Mouse (Mus musculus): ENCODE results near the gene Taar7b. TPM values are rescaled to one million over a fixed set of nuclear protein-coding genes. Genes with fewer than 3 reads are reported as not detected.

Taar7b gene
- polyA plus RNA-seq, 1 experiment from 2014 or later, result not detected

GRCm38 (mm10) chr10:23993381-23993780, 6.4 kb upstream of the Taar7b start, which contains the start of gene Taar7a:
Taar7a (minus strand) TSS chr10:23993481.
- Histone ChIP-seq H3K4me3 (no peak within 1 kb of the TSS), H3K27ac (replicated peaks) (no peak within 1 kb of the TSS), H3K36me3 (no peaks in the 10 kb centered on the region), H3K4me2 (no peak within 1 kb of the TSS), H3K9ac (no peak within 1 kb of the TSS), H3K9me3 (no peaks in the 10 kb centered on the region), H3K4me1 (replicated peaks) (no peaks in the 10 kb centered on the region), H3K27me3 (no peaks in the 10 kb centered on the region)
- no peak for ATAC-seq (ENCODE audit: low read depth)
- 91% methylated on average over 3 of the region's 3 CpGs for WGBS

GRCm38 (mm10) chr10:24006442-24006841, 6.7 kb downstream of the Taar7b start:
- no peaks in the 10 kb centered on the region for H3K36me3 ChIP-seq
- no peaks in the 10 kb centered on the region for H3K9me3 ChIP-seq
- H3K9ac ChIP-seq, result no peak overlapping the region
- ATAC-seq (ENCODE audit: low read depth), result no peak
- no peak overlapping the region for H3K4me3 ChIP-seq
- no peaks in the 10 kb centered on the region for H3K27me3 ChIP-seq
- H3K27ac ChIP-seq (replicated peaks), result no peak overlapping the region
- WGBS, result 78% methylated on average over 1 of the region's 1 CpGs
- no peaks in the 10 kb centered on the region for H3K4me1 ChIP-seq (replicated peaks)
- H3K4me2 ChIP-seq, result no peak overlapping the region

GRCm38 (mm10) chr10:24007034-24007433, 7.3 kb downstream of the Taar7b start:
- H3K9me3 ChIP-seq, result no peaks in the 10 kb centered on the region
- no peaks in the 10 kb centered on the region for H3K27me3 ChIP-seq
- H3K4me3 ChIP-seq, result no peak overlapping the region
- H3K27ac ChIP-seq (replicated peaks), result no peak overlapping the region
- no peaks in the 10 kb centered on the region for H3K36me3 ChIP-seq
- no peak for ATAC-seq (ENCODE audit: low read depth)
- H3K9ac ChIP-seq, result no peak overlapping the region
- no peaks in the 10 kb centered on the region for H3K4me1 ChIP-seq (replicated peaks)
- WGBS, result 59% methylated on average over 2 of the region's 2 CpGs
- H3K4me2 ChIP-seq, result no peak overlapping the region

- Histone ChIP-seq H3K9ac (no peak overlapping the region), H3K9me3 (no peaks in the 10 kb centered on the region), H3K4me2 (no peak overlapping the region), H3K4me3 (no peak overlapping the region), H3K36me3 (no peaks in the 10 kb centered on the region), H3K27ac (replicated peaks) (no peak overlapping the region), H3K27me3 (no peaks in the 10 kb centered on the region), H3K4me1 (replicated peaks) (no peaks in the 10 kb centered on the region)
- 81% methylated on average over 1 of the region's 1 CpGs for WGBS
- ATAC-seq (ENCODE audit: low read depth), result no peak
Observed at GRCm38 (mm10) chr10:24008143-24008542, 8.4 kb downstream of the Taar7b start.

GRCm38 (mm10) chr10:24026922-24027321, 27.2 kb downstream of the Taar7b start, which contains the start of gene Taar7d:
Taar7d (plus strand) TSS chr10:24027222.
- H3K9ac ChIP-seq, result no peak within 1 kb of the TSS
- no peak within 1 kb of the TSS for H3K27ac ChIP-seq (replicated peaks)
- H3K27me3 ChIP-seq, result no peaks in the 10 kb centered on the region
- ATAC-seq (ENCODE audit: low read depth), result no peak
- no peak within 1 kb of the TSS for H3K4me2 ChIP-seq
- no peaks in the 10 kb centered on the region for H3K9me3 ChIP-seq
- no peaks in the 10 kb centered on the region for H3K4me1 ChIP-seq (replicated peaks)
- no peak within 1 kb of the TSS for H3K4me3 ChIP-seq
- no peaks in the 10 kb centered on the region for H3K36me3 ChIP-seq

- no peaks in the 10 kb centered on the region for H3K27me3 ChIP-seq
- H3K9ac ChIP-seq, result no peak overlapping the region
- no peak overlapping the region for H3K4me3 ChIP-seq
- no peaks in the 10 kb centered on the region for H3K9me3 ChIP-seq
- H3K27ac ChIP-seq (replicated peaks), result no peak overlapping the region
- H3K4me2 ChIP-seq, result no peak overlapping the region
- H3K36me3 ChIP-seq, result no peaks in the 10 kb centered on the region
- no peak for ATAC-seq (ENCODE audit: low read depth)
- no peaks in the 10 kb centered on the region for H3K4me1 ChIP-seq (replicated peaks)
Observed at GRCm38 (mm10) chr10:24031347-24031746, 31.6 kb downstream of the Taar7b start.

GRCm38 (mm10) chr10:24037314-24037713, 37.6 kb downstream of the Taar7b start, which contains the start of gene Taar7e:
Taar7e (plus strand) TSS chr10:24037614.
- no peak within 1 kb of the TSS for H3K27ac ChIP-seq (replicated peaks)
- WGBS, result 97% methylated on average over 2 of the region's 2 CpGs
- no peaks in the 10 kb centered on the region for H3K36me3 ChIP-seq
- no peak for ATAC-seq (ENCODE audit: low read depth)
- H3K9ac ChIP-seq, result no peak within 1 kb of the TSS
- no peak within 1 kb of the TSS for H3K4me3 ChIP-seq
- H3K4me1 ChIP-seq (replicated peaks), result no peaks in the 10 kb centered on the region
- H3K4me2 ChIP-seq, result no peak within 1 kb of the TSS
- no peaks in the 10 kb centered on the region for H3K27me3 ChIP-seq
- H3K9me3 ChIP-seq, result no peaks in the 10 kb centered on the region

- no peak for ATAC-seq (ENCODE audit: low read depth)
Observed at GRCm38 (mm10) chr10:24040120-24040869, 40.6 kb downstream of the Taar7b start.

GRCm38 (mm10) chr10:24049210-24049609, 49.5 kb downstream of the Taar7b start, which contains the start of gene Taar7f:
Taar7f (plus strand) TSS chr10:24049510.
- H3K9me3 ChIP-seq, result no peaks in the 10 kb centered on the region
- no peaks in the 10 kb centered on the region for H3K27me3 ChIP-seq
- H3K27ac ChIP-seq (replicated peaks), result no peak within 1 kb of the TSS
- H3K36me3 ChIP-seq, result no peaks in the 10 kb centered on the region
- H3K4me2 ChIP-seq, result no peak within 1 kb of the TSS
- H3K4me1 ChIP-seq (replicated peaks), result no peaks in the 10 kb centered on the region
- H3K9ac ChIP-seq, result no peak within 1 kb of the TSS
- ATAC-seq (ENCODE audit: low read depth), result no peak
- H3K4me3 ChIP-seq, result no peak within 1 kb of the TSS

More at GRCm38 (mm10) chr10:24040120-24040869, 40.6 kb downstream of the Taar7b start:
- Histone ChIP-seq H3K4me2 (no peak overlapping the region), H3K36me3 (no peaks in the 10 kb centered on the region), H3K9me3 (no peaks in the 10 kb centered on the region), H3K4me1 (replicated peaks) (no peaks in the 10 kb centered on the region), H3K4me3 (no peak overlapping the region), H3K27me3 (no peaks in the 10 kb centered on the region), H3K9ac (no peak overlapping the region), H3K27ac (replicated peaks) (no peak overlapping the region)
- WGBS, result 79% methylated on average over 2 of the region's 2 CpGs

Other genes with a start within 250 kb of the Taar7b start
- 111 and 141 TPM in 2 replicates for gene Rps12, start 212.7 kb upstream of the Taar7b start, polyA plus RNA-seq (2015; fragmentation: Nextera tagmentation; extraction: Ambion mirVana)
- 19.4 and 21.2 TPM in 2 replicates for gene Slc18b1, start 203.0 kb upstream of the Taar7b start, polyA plus RNA-seq (2015; fragmentation: Nextera tagmentation; extraction: Ambion mirVana)
- gene Vnn3, start 148.5 kb upstream of the Taar7b start, polyA plus RNA-seq (2015; fragmentation: Nextera tagmentation; extraction: Ambion mirVana), result not detected in 2 replicates
- 0.12 TPM in 1 of 2 replicates, not detected in the other for gene Vnn1, start 105.3 kb upstream of the Taar7b start, polyA plus RNA-seq (2015; fragmentation: Nextera tagmentation; extraction: Ambion mirVana)
- gene Taar1, start 79.6 kb upstream of the Taar7b start, polyA plus RNA-seq (2015; fragmentation: Nextera tagmentation; extraction: Ambion mirVana), result not detected in 2 replicates
- gene Taar2, start 61.4 kb upstream of the Taar7b start, polyA plus RNA-seq (2015; fragmentation: Nextera tagmentation; extraction: Ambion mirVana), result 0.20 TPM in 1 of 2 replicates, not detected in the other
- gene Taar3, start 50.4 kb upstream of the Taar7b start, polyA plus RNA-seq (2015; fragmentation: Nextera tagmentation; extraction: Ambion mirVana), result not detected in 2 replicates
- gene Taar4, start 39.4 kb upstream of the Taar7b start, polyA plus RNA-seq (2015; fragmentation: Nextera tagmentation; extraction: Ambion mirVana), result not detected in 2 replicates
- not detected in 2 replicates for gene Taar5, start 29.2 kb upstream of the Taar7b start, polyA plus RNA-seq (2015; fragmentation: Nextera tagmentation; extraction: Ambion mirVana)
- gene Taar6, start 14.3 kb upstream of the Taar7b start, polyA plus RNA-seq (2015; fragmentation: Nextera tagmentation; extraction: Ambion mirVana), result not detected in 2 replicates
- gene Taar7a, start 6.5 kb upstream of the Taar7b start, polyA plus RNA-seq (2015; fragmentation: Nextera tagmentation; extraction: Ambion mirVana), result not detected in 2 replicates
- not detected in 2 replicates for gene Taar7d, start 27.3 kb downstream of the Taar7b start, polyA plus RNA-seq (2015; fragmentation: Nextera tagmentation; extraction: Ambion mirVana)
- not detected in 2 replicates for gene Taar7e, start 37.7 kb downstream of the Taar7b start, polyA plus RNA-seq (2015; fragmentation: Nextera tagmentation; extraction: Ambion mirVana)
- gene Taar7f, start 49.6 kb downstream of the Taar7b start, polyA plus RNA-seq (2015; fragmentation: Nextera tagmentation; extraction: Ambion mirVana), result not detected in 2 replicates
- gene Taar8a, start 76.6 kb downstream of the Taar7b start, polyA plus RNA-seq (2015; fragmentation: Nextera tagmentation; extraction: Ambion mirVana), result not detected in 2 replicates
- gene Taar8b, start 92.4 kb downstream of the Taar7b start, polyA plus RNA-seq (2015; fragmentation: Nextera tagmentation; extraction: Ambion mirVana), result not detected in 2 replicates
- gene Taar8c, start 102.0 kb downstream of the Taar7b start, polyA plus RNA-seq (2015; fragmentation: Nextera tagmentation; extraction: Ambion mirVana), result not detected in 2 replicates
- gene Taar9, start 109.6 kb downstream of the Taar7b start, polyA plus RNA-seq (2015; fragmentation: Nextera tagmentation; extraction: Ambion mirVana), result not detected in 2 replicates
- 255 and 271 TPM in 2 replicates for gene Stx7, start 149.4 kb downstream of the Taar7b start, polyA plus RNA-seq (2015; fragmentation: Nextera tagmentation; extraction: Ambion mirVana)
- 15.9 and 17.8 TPM in 2 replicates for gene Moxd1, start 223.6 kb downstream of the Taar7b start, polyA plus RNA-seq (2015; fragmentation: Nextera tagmentation; extraction: Ambion mirVana)